In the genomic region with DNA sequence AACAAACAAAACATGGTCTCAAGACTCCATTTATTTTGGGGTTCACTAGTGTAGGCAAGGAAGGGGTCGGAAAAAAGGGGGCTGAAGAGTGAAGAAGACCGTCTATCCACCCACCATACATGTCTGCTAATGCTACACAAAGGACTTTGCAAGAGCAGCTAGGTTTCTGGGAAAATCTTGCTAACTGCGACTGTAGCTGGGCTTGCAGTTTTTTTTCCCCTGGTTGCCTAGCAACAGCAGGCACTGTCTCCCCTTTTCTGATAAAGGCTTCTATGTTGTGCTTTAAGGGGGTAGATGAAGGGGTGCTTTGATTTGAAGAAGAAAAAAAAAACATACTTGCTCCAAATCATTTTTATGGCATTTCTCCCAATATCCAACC, we compare ENCODE assay signal across 15 mouse cellular contexts.
A peak's percentile ranks its signal among the peaks of the same experiment; 100 is the strongest.
DNase-seq lines count a peak whose midpoint lies in the region; ATAC-seq lines count a peak whose summit lies in the region.
"Had no signal": no experiment of that assay in that cellular context is flagged by ENCODE, and none has a peak within 500 bp of the region (broad histone marks: within the 10 kb centered on the region; RNA-seq: fewer than 3 reads in every experiment).

No protein-coding gene starts in this region.

- H3K9me3 ChIP-seq in midbrain, embryonic 13.5 days: no peaks in the 10 kb centered on the region
- H3K9me3 ChIP-seq in midbrain, embryonic 11.5 days (ENCODE audit: control insufficient read depth, low read length): no peaks in the 10 kb centered on the region
- H3K9me3 ChIP-seq in hindbrain, embryonic 13.5 days: no peaks in the 10 kb centered on the region
- no peaks in the 10 kb centered on the region for H3K9me3 ChIP-seq in midbrain, embryonic 14.5 days (ENCODE audit: control insufficient read depth, low read length)
- H3K9me3 ChIP-seq in heart, embryonic 11.5 days (replicated peaks; ENCODE audit: control insufficient read depth, low read length): no peaks in the 10 kb centered on the region
- H3K9me3 ChIP-seq: embryonic facial prominence, embryonic 13.5 days; heart, embryonic 13.5 days had no signal

- peak overlapping the region; percentile 87 for H3K27ac ChIP-seq in midbrain, embryonic 13.5 days
- no peak overlapping the region for H3K27ac ChIP-seq in midbrain, embryonic 11.5 days (ENCODE audit: low read depth, low read length)
- peak overlapping the region; percentile 90 for H3K27ac ChIP-seq in hindbrain, embryonic 13.5 days
- H3K27ac ChIP-seq in midbrain, embryonic 14.5 days (replicated peaks; ENCODE audit: low read depth, low read length): peak overlapping the region; percentile 85
- no peak overlapping the region for H3K27ac ChIP-seq in heart, embryonic 11.5 days (ENCODE audit: low read depth, low read length)
- H3K27ac ChIP-seq: embryonic facial prominence, embryonic 13.5 days; heart, embryonic 13.5 days; kidney, postnatal 0 days had no signal

- H3K9ac ChIP-seq in midbrain, embryonic 13.5 days (replicated peaks): no peak overlapping the region; the same call in 1 of the 2 replicates
- H3K9ac ChIP-seq in midbrain, embryonic 11.5 days (ENCODE audit: low read length): no peak overlapping the region
- peak overlapping the region; percentile 26; the same call in 1 of the 2 replicates for H3K9ac ChIP-seq in hindbrain, embryonic 13.5 days
- no peak overlapping the region; the same call in 1 of the 2 replicates for H3K9ac ChIP-seq in midbrain, embryonic 14.5 days (replicated peaks; ENCODE audit: low read length)
- no peak overlapping the region for H3K9ac ChIP-seq in heart, embryonic 11.5 days (ENCODE audit: low read depth, low read length)
- H3K9ac ChIP-seq: embryonic facial prominence, embryonic 13.5 days; heart, embryonic 13.5 days had no signal

- no peak overlapping the region for H3K4me3 ChIP-seq in midbrain, embryonic 13.5 days (replicated peaks)
- H3K4me3 ChIP-seq in midbrain, embryonic 11.5 days (ENCODE audit: low read depth, low read length): no peak overlapping the region
- no peak overlapping the region for H3K4me3 ChIP-seq in hindbrain, embryonic 13.5 days
- H3K4me3 ChIP-seq in midbrain, embryonic 14.5 days (replicated peaks; ENCODE audit: low read depth, low read length): no peak overlapping the region
- no peak overlapping the region for H3K4me3 ChIP-seq in heart, embryonic 11.5 days (ENCODE audit: low read depth, low read length)
- H3K4me3 ChIP-seq: embryonic facial prominence, embryonic 13.5 days; heart, embryonic 13.5 days had no signal

- DNase-seq in midbrain, embryonic 11.5 days (ENCODE audit: low spot score, missing footprints): no peak
- peak; percentile 93 for DNase-seq in midbrain, embryonic 14.5 days
- peak; percentile 89 for DNase-seq in telencephalon, adult 2 months (ENCODE audit: low read depth, low spot score)
- DNase-seq in heart, postnatal 4 days: no peak
- DNase-seq in c-Kit-positive CD71-positive TER-119-positive erythroid progenitor cells, embryonic 14.5 days (ENCODE audit: low spot score): no peak
- DNase-seq: adrenal gland, postnatal 14 days; lung, adult 2 months; thymus, adult 2 months had no signal

- no peaks in the 10 kb centered on the region for H3K36me3 ChIP-seq in midbrain, embryonic 13.5 days
- no peaks in the 10 kb centered on the region for H3K36me3 ChIP-seq in midbrain, embryonic 11.5 days (ENCODE audit: control insufficient read depth, insufficient read depth, low read length)
- H3K36me3 ChIP-seq in hindbrain, embryonic 13.5 days: no peaks in the 10 kb centered on the region
- no peaks in the 10 kb centered on the region for H3K36me3 ChIP-seq in midbrain, embryonic 14.5 days (ENCODE audit: control insufficient read depth, insufficient read depth, low read length)
- no peaks in the 10 kb centered on the region for H3K36me3 ChIP-seq in heart, embryonic 11.5 days (ENCODE audit: control insufficient read depth, insufficient read depth, low read length)
- H3K36me3 ChIP-seq: embryonic facial prominence, embryonic 13.5 days; heart, embryonic 13.5 days had no signal

- H3K4me1 ChIP-seq in midbrain, embryonic 13.5 days (replicated peaks): peaks cover 23% of the 10 kb centered on the region
- peaks cover 6% of the 10 kb centered on the region for H3K4me1 ChIP-seq in midbrain, embryonic 11.5 days (ENCODE audit: control insufficient read depth, insufficient read depth, low read length)
- H3K4me1 ChIP-seq in hindbrain, embryonic 13.5 days (replicated peaks): peaks cover 27% of the 10 kb centered on the region
- H3K4me1 ChIP-seq in midbrain, embryonic 14.5 days (ENCODE audit: control insufficient read depth, insufficient read depth, low read length): peaks cover 18% of the 10 kb centered on the region
- no peaks in the 10 kb centered on the region for H3K4me1 ChIP-seq in heart, embryonic 11.5 days (ENCODE audit: control insufficient read depth, insufficient read depth, low read length)

- ATAC-seq in midbrain, embryonic 13.5 days: peak; percentile 86
- ATAC-seq in midbrain, embryonic 11.5 days (ENCODE audit: low FRiP score): no peak
- peak; percentile 82 for ATAC-seq in hindbrain, embryonic 13.5 days (ENCODE audit: low FRiP score)
- ATAC-seq in midbrain, embryonic 14.5 days (ENCODE audit: low FRiP score, low TSS enrichment): peak; percentile 78
- no peak for ATAC-seq in heart, embryonic 11.5 days (replicated peaks; ENCODE audit: insufficient number of reproducible peaks, low FRiP score, low TSS enrichment)

- H3K27me3 ChIP-seq in midbrain, embryonic 13.5 days: no peaks in the 10 kb centered on the region
- H3K27me3 ChIP-seq in midbrain, embryonic 11.5 days (ENCODE audit: control insufficient read depth, insufficient read depth, low read length): no peaks in the 10 kb centered on the region
- no peaks in the 10 kb centered on the region for H3K27me3 ChIP-seq in hindbrain, embryonic 13.5 days
- no peaks in the 10 kb centered on the region for H3K27me3 ChIP-seq in midbrain, embryonic 14.5 days (ENCODE audit: control insufficient read depth, insufficient read depth, low read length)
- H3K27me3 ChIP-seq in heart, embryonic 11.5 days (ENCODE audit: control insufficient read depth, insufficient read depth, low read length): no peaks in the 10 kb centered on the region
- H3K27me3 ChIP-seq: CH12.LX; embryonic facial prominence, embryonic 13.5 days; heart, embryonic 13.5 days had no signal

- 30% methylated on average over 3 of the region's 3 CpGs for WGBS in midbrain, embryonic 13.5 days
- 46% methylated on average over 3 of the region's 3 CpGs for WGBS in midbrain, embryonic 11.5 days
- WGBS in hindbrain, embryonic 13.5 days: 30% methylated on average over 3 of the region's 3 CpGs
- WGBS in midbrain, embryonic 14.5 days: 27% methylated on average over 3 of the region's 3 CpGs
- WGBS in heart, embryonic 11.5 days (ENCODE audit: insufficient replicate concordance): 41% methylated on average over 3 of the region's 3 CpGs

- H3K4me2 ChIP-seq in midbrain, embryonic 13.5 days (replicated peaks): no peak overlapping the region
- no peak overlapping the region for H3K4me2 ChIP-seq in midbrain, embryonic 11.5 days
- H3K4me2 ChIP-seq in hindbrain, embryonic 13.5 days: no peak overlapping the region
- H3K4me2 ChIP-seq in midbrain, embryonic 14.5 days (ENCODE audit: low read length): no peak overlapping the region
- H3K4me2 ChIP-seq in heart, embryonic 11.5 days: no peak overlapping the region
- H3K4me2 ChIP-seq: embryonic facial prominence, embryonic 13.5 days; heart, embryonic 13.5 days had no signal

Comparison
In these comparisons a context has a peak if more than half of its experiments do, and no peak if none do; other contexts are left out.
1. ATAC-seq: peak in midbrain, embryonic 13.5 days (single experiment), hindbrain, embryonic 13.5 days (single experiment) and midbrain, embryonic 14.5 days (single experiment); none in midbrain, embryonic 11.5 days (single experiment) and heart, embryonic 11.5 days (single experiment).
2. H3K27ac ChIP-seq: peak in midbrain, embryonic 13.5 days (single experiment), hindbrain, embryonic 13.5 days (single experiment) and midbrain, embryonic 14.5 days (single experiment); none in midbrain, embryonic 11.5 days (single experiment) and heart, embryonic 11.5 days (single experiment).
3. DNase-seq: peak in midbrain, embryonic 14.5 days (single experiment) and telencephalon, adult 2 months (single experiment); none in midbrain, embryonic 11.5 days (single experiment), heart, postnatal 4 days (single experiment) and c-Kit-positive CD71-positive TER-119-positive erythroid progenitor cells, embryonic 14.5 days (single experiment).